Mouse (Mus musculus): ENCODE data around the gene Siah2.

Siah2 gene

DNA sequence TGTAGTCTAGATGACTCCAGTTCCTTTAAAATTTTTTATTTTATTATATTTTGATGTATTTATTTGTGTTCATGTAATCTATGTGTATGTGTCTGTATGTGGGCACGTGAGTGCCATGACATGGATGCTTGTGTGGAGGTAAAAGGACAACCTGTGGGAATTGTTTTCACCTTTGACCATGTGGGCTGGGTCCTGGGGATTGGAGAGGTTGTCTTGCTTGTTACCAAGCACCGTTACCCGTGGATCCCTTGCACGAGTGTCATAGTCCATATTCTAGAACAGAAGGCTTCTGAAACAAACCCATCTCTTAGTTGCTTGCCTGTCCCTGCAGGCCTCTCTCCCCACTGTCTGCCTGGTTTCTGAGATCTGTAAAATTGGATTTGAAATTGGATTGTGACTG, 31.6 kb downstream of the Siah2 start:
- DNase-seq (ENCODE audit: low read depth, low spot score), result no peak

DNA sequence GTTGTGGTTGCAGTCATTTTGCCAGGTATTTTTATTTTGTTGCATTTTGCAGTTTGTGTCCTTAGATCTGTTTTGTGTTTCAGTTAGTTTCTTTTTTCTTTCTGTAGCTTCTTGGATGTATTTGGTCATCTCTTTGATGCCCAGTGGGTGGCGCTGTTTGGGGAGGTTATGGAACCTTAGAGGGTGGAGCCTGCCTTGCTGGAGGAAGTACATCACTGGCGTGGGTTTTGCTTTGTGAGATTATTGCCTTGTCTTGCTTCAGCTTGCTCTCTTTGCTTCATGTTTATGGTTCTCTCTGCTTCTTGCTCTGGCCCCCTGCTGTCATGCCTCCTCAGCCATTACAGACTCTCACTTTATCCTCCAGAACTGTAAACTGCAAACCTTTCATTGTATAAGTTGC, 34.8 kb downstream of the Siah2 start:
- no peak for DNase-seq (ENCODE audit: low read depth, low spot score)

DNA sequence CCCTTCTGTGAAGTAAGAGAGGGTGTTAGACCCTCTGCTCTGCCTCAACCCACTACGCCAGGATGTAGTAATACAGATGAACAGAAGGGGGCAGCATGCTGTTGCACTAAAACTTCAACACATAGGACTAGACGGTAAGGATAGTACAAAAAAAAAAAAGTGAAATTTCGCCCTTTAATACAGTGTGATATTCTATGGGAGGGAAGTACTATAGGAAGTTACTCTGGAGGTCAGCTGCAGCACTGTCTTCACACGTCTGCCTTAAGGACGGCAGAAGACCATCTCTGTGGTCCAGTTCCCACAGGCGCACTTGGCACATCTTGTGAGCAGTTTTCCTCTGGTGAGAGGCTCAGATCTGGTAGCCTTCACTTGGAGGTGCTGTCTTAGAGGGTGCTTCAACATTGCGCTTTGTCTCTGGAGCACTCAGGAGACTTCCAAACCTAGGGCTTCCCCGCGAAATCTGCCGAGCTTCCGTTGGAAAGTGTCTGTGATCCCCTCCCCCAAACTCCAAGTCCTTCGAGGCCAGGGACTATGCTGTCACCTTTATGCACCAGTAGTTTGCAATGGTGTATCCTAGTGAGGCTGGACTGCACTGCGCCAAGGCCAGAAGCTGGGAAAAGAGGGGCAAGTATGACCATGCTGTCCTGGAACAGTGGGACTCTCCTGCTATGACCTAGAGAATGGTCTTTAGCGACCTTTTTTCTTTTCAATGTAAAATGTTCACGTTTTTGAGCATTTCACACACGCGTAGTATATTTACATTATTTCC, 36.7 kb downstream of the Siah2 start:
- no peak for DNase-seq (ENCODE audit: low read depth, low spot score)

DNA sequence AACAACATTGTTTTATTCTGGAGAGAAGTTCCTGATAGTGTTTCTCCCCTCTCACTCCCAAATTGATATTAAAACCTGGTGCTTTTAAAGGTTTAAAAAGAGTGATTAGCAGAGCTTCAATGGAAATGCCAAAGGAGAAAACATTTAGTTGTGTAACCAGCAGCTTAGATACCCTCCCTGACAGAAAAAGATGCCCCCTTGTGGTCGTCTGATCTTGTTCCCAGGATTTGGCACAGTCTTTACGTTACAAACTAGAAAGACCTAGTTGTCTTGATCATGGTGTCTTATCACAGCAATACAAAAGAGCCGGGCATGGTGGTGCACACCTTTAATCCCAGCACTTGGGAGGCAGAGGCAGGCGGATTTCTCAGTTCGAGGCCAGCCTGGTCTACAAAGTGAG, 38.3 kb downstream of the Siah2 start:
- no peak for DNase-seq (ENCODE audit: low read depth, low spot score)

- DNase-seq (ENCODE audit: low read depth, low spot score), result no peak
Measured at GRCm38 (mm10) chr3:58650328-58650727, 41.9 kb downstream of the Siah2 start.

GRCm38 (mm10) chr3:58647179-58647578, 45.0 kb downstream of the Siah2 start:
- DNase-seq (ENCODE audit: low read depth, low spot score), result no peak

DNA sequence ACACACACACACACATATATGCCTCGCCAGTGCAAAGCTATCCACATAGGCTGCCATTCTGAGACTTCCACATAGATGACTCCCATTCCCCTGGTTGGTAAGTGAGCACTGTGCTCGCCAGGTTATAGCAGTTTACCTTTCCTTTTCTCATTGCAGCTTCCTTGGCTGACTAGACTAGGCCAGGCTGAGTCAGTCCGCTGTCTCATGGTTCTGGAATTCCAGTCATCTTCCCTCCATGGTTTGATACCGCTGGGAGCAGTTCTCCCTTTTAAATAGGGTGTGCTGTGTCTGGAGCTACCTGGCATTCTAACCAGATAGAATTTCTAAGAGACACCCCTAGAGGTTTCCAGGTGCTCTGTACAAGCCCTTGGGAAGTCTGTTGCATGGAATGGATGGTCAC, 46.0 kb downstream of the Siah2 start:
- DNase-seq (ENCODE audit: low read depth, low spot score), result no peak

GRCm38 (mm10) chr3:58636406-58637295, 55.5 kb downstream of the Siah2 start, which contains the start of gene Erich6:
TSS of gene Erich6 (minus strand) at chr3:58637207.
- DNase-seq (ENCODE audit: low read depth, low spot score), result peak; percentile 23

- DNase-seq (ENCODE audit: low read depth, low spot score), result peak; percentile 36
Measured at GRCm38 (mm10) chr3:58631693-58632092, 60.5 kb downstream of the Siah2 start.

- no peak for DNase-seq (ENCODE audit: low read depth, low spot score)
Measured at GRCm38 (mm10) chr3:58624981-58625380, 67.2 kb downstream of the Siah2 start.

Data from telencephalon, adult 2 months (tissue).